Mouse (Mus musculus) MEL (cell line): ENCODE data around the gene P3h3. TPM values are rescaled to one million over a fixed set of nuclear protein-coding genes. Genes with fewer than 3 reads are reported as not detected.
"Not testable (repeated sequence)": the region's sequence is repeated elsewhere in the genome, so short reads cannot be mapped to it uniquely, and the experiment has no call there.

Experiments used
- DNase-seq: peaks from one replicate; pipeline ENCODE4 v3.0.0; 2011; ENCODE audit warnings: low read depth, low spot score
- H3K27ac ChIP-seq: 2 replicates; pipeline ENCODE4 v1.5.1; 2012; ENCODE audit warnings: low read depth, mild to moderate bottlenecking, control low read depth, low read length, moderate library complexity; ENCODE audit not compliant: control insufficient read depth
- H3K27me3 ChIP-seq, 2 experiments: fragments of 150-350 bp in 1 of 2; sonication (generic) in 1 of 2; 2 replicates each; pipeline ENCODE4 v1.6.1; 2012; ENCODE audit warnings: low read length in 2 of 2, mild to moderate bottlenecking in 2 of 2, improper control_type of control experiment in 1 of 2, moderate library complexity in 1 of 2; ENCODE audit not compliant: insufficient read depth in 2 of 2, control insufficient read depth in 1 of 2
- H3K36me3 ChIP-seq, 2 experiments: 2 replicates each; pipeline ENCODE4 v1.6.1; 2012 to 2014; ENCODE audit warnings: low read length in 2 of 2, improper control_type of control experiment in 1 of 2, inconsistent platforms in 1 of 2, mild to moderate bottlenecking in 1 of 2; ENCODE audit not compliant: insufficient read depth in 2 of 2, control insufficient read depth in 1 of 2
- H3K4me1 ChIP-seq, 2 experiments: fragments of 150-350 bp in 1 of 2; sonication (generic) in 1 of 2; 2 replicates each; pipeline ENCODE4 v1.6.1; 2012; ENCODE audit warnings: low read length in 2 of 2, improper control_type of control experiment in 1 of 2, mild to moderate bottlenecking in 1 of 2; ENCODE audit not compliant: insufficient read depth in 2 of 2, control insufficient read depth in 1 of 2
- H3K4me3 ChIP-seq, 2 experiments: fragments of 150-350 bp in 1 of 2; sonication (generic) in 1 of 2; 2 replicates each; pipeline ENCODE4 v1.5.1; 2012; ENCODE audit warnings: low read depth in 2 of 2, low read length in 2 of 2, mild to moderate bottlenecking in 2 of 2, moderate library complexity in 2 of 2, control low read depth in 1 of 2, improper control_type of control experiment in 1 of 2; ENCODE audit not compliant: control insufficient read depth in 1 of 2, insufficient read depth in 1 of 2
- H3K79me2 ChIP-seq: 2 replicates; pipeline ENCODE4 v1.6.1; 2012; ENCODE audit warnings: mild to moderate bottlenecking, low read length, moderate library complexity; ENCODE audit not compliant: control insufficient read depth, poor library complexity, insufficient read depth
- H3K9ac ChIP-seq: 2 replicates; pipeline ENCODE4 v1.6.1; 2012; ENCODE audit warnings: low read depth, mild to moderate bottlenecking, control low read depth, low read length, moderate library complexity; ENCODE audit not compliant: control insufficient read depth, poor library complexity, severe bottlenecking
- H3K9me3 ChIP-seq: fragments of 150-350 bp; sonication (generic); replicated peaks from 2 replicates; pipeline ENCODE4 v1.6.1; 2012; ENCODE audit warnings: mild to moderate bottlenecking, low read length, improper control_type of control experiment, moderate library complexity; ENCODE audit not compliant: insufficient read depth
- BHLHE40 ChIP-seq: IDR thresholded peaks from 2 replicates; pipeline ENCODE4 v1.6.1; 2012; ENCODE audit warnings: low read depth, mild to moderate bottlenecking, inconsistent platforms, low read length, improper control_type of control experiment, borderline replicate concordance
- CTCF ChIP-seq, 3 experiments: IDR thresholded peaks in 2 of 3; conservative IDR thresholded peaks in 1 of 3; 2 replicates each; pipeline ENCODE4 v1.5.1; 2011 to 2012; ENCODE audit warnings: low read length in 3 of 3, low read depth in 2 of 3, mild to moderate bottlenecking in 2 of 3, improper control_type of control experiment in 1 of 3, inconsistent platforms in 1 of 3, mixed read lengths in 1 of 3, moderate library complexity in 1 of 3; ENCODE audit not compliant: control insufficient read depth in 1 of 3, insufficient read depth in 1 of 3, poor library complexity in 1 of 3, severe bottlenecking in 1 of 3
- E2F4 ChIP-seq: IDR thresholded peaks from 2 replicates; pipeline ENCODE4 v1.6.1; 2011; ENCODE audit warnings: low read depth, low read length, improper control_type of control experiment, borderline replicate concordance
- ETS1 ChIP-seq: IDR thresholded peaks from 2 replicates; pipeline ENCODE4 v1.6.1; 2012; ENCODE audit warnings: low read depth, mild to moderate bottlenecking, inconsistent platforms, low read length, improper control_type of control experiment, moderate library complexity
- GABPA ChIP-seq: IDR thresholded peaks from 2 replicates; pipeline ENCODE4 v1.6.1; 2012; ENCODE audit warnings: low read depth, mild to moderate bottlenecking, inconsistent platforms, low read length, improper control_type of control experiment, moderate library complexity
- HCFC1 ChIP-seq: IDR thresholded peaks from 2 replicates; pipeline ENCODE4 v1.6.1; 2012; ENCODE audit warnings: low read depth, mild to moderate bottlenecking, inconsistent platforms, low read length, improper control_type of control experiment, moderate library complexity
- JUND ChIP-seq: IDR thresholded peaks from 2 replicates; pipeline ENCODE4 v1.6.1; 2011; ENCODE audit warnings: low read depth, mild to moderate bottlenecking, improper control_type of control experiment, low read length
- KAT2A ChIP-seq: conservative IDR thresholded peaks from 2 replicates; pipeline ENCODE4 v1.6.1; 2012; ENCODE audit warnings: low read depth, low read length, improper control_type of control experiment, inconsistent platforms
- MAX ChIP-seq: IDR thresholded peaks from 2 replicates; pipeline ENCODE4 v1.6.1; 2011; ENCODE audit warnings: low read length, improper control_type of control experiment
- MAZ ChIP-seq: IDR thresholded peaks from 2 replicates; pipeline ENCODE4 v1.6.1; 2012; ENCODE audit warnings: low read depth, mild to moderate bottlenecking, inconsistent platforms, low read length, improper control_type of control experiment
- MEF2A ChIP-seq: IDR thresholded peaks from 2 replicates; pipeline ENCODE4 v1.6.1; 2014; ENCODE audit warnings: low read depth, mild to moderate bottlenecking, inconsistent platforms, low read length, improper control_type of control experiment; ENCODE audit not compliant: poor library complexity, insufficient replicate concordance, severe bottlenecking; ENCODE audit errors: extremely low read depth
- MXI1 ChIP-seq: IDR thresholded peaks from 2 replicates; pipeline ENCODE4 v1.6.1; 2011; ENCODE audit warnings: mild to moderate bottlenecking, low read depth, low read length, improper control_type of control experiment
- NELFE ChIP-seq: IDR thresholded peaks from 2 replicates; pipeline ENCODE4 v1.6.1; 2011; ENCODE audit warnings: low read depth, low read length, improper control_type of control experiment
- POLR2A ChIP-seq, 2 experiments: IDR thresholded peaks; 2 replicates each; pipeline ENCODE4 v1.6.1; 2011 to 2012; ENCODE audit warnings: low read length in 2 of 2, mild to moderate bottlenecking in 2 of 2, control low read depth in 1 of 2, improper control_type of control experiment in 1 of 2, low read depth in 1 of 2, moderate library complexity in 1 of 2; ENCODE audit not compliant: control insufficient read depth in 1 of 2, insufficient read depth in 1 of 2, poor library complexity in 1 of 2
- POLR2AphosphoS2 ChIP-seq: IDR thresholded peaks from 2 replicates; pipeline ENCODE4 v1.6.1; 2011; ENCODE audit warnings: low read length, improper control_type of control experiment
- SIN3A ChIP-seq: IDR thresholded peaks from 2 replicates; pipeline ENCODE4 v1.6.1; 2012; ENCODE audit warnings: low read length, improper control_type of control experiment, inconsistent platforms
- SMC3 ChIP-seq: IDR thresholded peaks from 2 replicates; pipeline ENCODE4 v1.6.1; 2011; ENCODE audit warnings: low read depth, low read length, improper control_type of control experiment
- USF1 ChIP-seq: IDR thresholded peaks from 2 replicates; pipeline ENCODE4 v1.6.1; 2014; ENCODE audit warnings: low read depth, mild to moderate bottlenecking, inconsistent platforms, low read length, improper control_type of control experiment, moderate library complexity
- USF2 ChIP-seq, 2 experiments: IDR thresholded peaks; 2 replicates each; pipeline ENCODE4 v1.6.1; 2011 to 2012; ENCODE audit warnings: improper control_type of control experiment in 2 of 2, low read length in 2 of 2, borderline replicate concordance in 1 of 2, inconsistent platforms in 1 of 2, low read depth in 1 of 2, mild to moderate bottlenecking in 1 of 2; ENCODE audit not compliant: insufficient read depth in 1 of 2
- ZKSCAN1 ChIP-seq: IDR thresholded peaks from 2 replicates; pipeline ENCODE4 v1.6.1; 2012; ENCODE audit warnings: low read depth, mild to moderate bottlenecking, inconsistent platforms, low read length, improper control_type of control experiment, moderate library complexity
- polyA plus RNA-seq, 2 experiments: library from polyadenylated mRNA; stranded (reverse) in 1 of 2; unstranded in 1 of 2; fragments of >175 nt in 1 of 2; fragments of >200 nt in 1 of 2; gene quantifications; 2 replicates each; pipeline versions ENCODE4 v1.2.1 to v1.2.4; 2012; ENCODE audit warnings: low replicate concordance in 2 of 2, low read depth in 1 of 2; ENCODE audit not compliant: insufficient read length in 2 of 2, insufficient read depth in 1 of 2, missing spikeins in 1 of 2
- total RNA-seq: library from RNA; depleted of rRNA; stranded (reverse); fragments of 300-350 nt; gene quantifications from 2 replicates; pipeline ENCODE4 v1.2.3, GENCODE M21; 2012

The P3h3 gene
- total and polyA plus RNA-seq, 3 experiments, result 0.23 to 2.1 TPM; not detected in 1

GRCm38 (mm10) chr6:124811403-124811665 is 46.2 kb downstream of the P3h3 start:
- no peak overlapping the region for H3K9ac ChIP-seq
- no peak overlapping the region for H3K4me3 ChIP-seq
- H3K27ac ChIP-seq, result no peak overlapping the region
- no peaks in the 10 kb centered on the region for H3K27me3 ChIP-seq
- no peak for TF ChIP-seq GABPA
- TF ChIP-seq USF1, result no peak
- no peak for TF ChIP-seq ZKSCAN1
- TF ChIP-seq MAX, result no peak
- TF ChIP-seq CTCF (IDR thresholded peaks at IDR 0.05 in 2 of 3, conservative IDR thresholded peaks at IDR 0.05 in 1 of 3; ENCODE audit: control insufficient read depth in 1 of 3, insufficient read depth in 1 of 3, low read depth in 2 of 3, low read length in 3 of 3, poor library complexity in 1 of 3, severe bottlenecking in 1 of 3), result no peak
- no peak for TF ChIP-seq MEF2A
- TF ChIP-seq ETS1, result no peak
- no peak for TF ChIP-seq E2F4
- TF ChIP-seq POLR2A (IDR thresholded peaks at IDR 0.05; ENCODE audit: control insufficient read depth in 1 of 2, insufficient read depth in 1 of 2, low read depth in 1 of 2, low read length in 2 of 2, poor library complexity in 1 of 2), result no peak
- no peak for TF ChIP-seq JUND
- TF ChIP-seq HCFC1, result no peak
- H3K36me3 ChIP-seq, result peaks cover 4 to 15% of the 10 kb centered on the region in 2 experiments
- peaks cover 0 to 33% of the 10 kb centered on the region in 2 experiments; a peak in 3 of 4 replicates for H3K4me1 ChIP-seq
- DNase-seq, result peak; percentile 22
- H3K9me3 ChIP-seq, result no peaks in the 10 kb centered on the region
- H3K79me2 ChIP-seq, result peaks cover 19% of the 10 kb centered on the region

DNA sequence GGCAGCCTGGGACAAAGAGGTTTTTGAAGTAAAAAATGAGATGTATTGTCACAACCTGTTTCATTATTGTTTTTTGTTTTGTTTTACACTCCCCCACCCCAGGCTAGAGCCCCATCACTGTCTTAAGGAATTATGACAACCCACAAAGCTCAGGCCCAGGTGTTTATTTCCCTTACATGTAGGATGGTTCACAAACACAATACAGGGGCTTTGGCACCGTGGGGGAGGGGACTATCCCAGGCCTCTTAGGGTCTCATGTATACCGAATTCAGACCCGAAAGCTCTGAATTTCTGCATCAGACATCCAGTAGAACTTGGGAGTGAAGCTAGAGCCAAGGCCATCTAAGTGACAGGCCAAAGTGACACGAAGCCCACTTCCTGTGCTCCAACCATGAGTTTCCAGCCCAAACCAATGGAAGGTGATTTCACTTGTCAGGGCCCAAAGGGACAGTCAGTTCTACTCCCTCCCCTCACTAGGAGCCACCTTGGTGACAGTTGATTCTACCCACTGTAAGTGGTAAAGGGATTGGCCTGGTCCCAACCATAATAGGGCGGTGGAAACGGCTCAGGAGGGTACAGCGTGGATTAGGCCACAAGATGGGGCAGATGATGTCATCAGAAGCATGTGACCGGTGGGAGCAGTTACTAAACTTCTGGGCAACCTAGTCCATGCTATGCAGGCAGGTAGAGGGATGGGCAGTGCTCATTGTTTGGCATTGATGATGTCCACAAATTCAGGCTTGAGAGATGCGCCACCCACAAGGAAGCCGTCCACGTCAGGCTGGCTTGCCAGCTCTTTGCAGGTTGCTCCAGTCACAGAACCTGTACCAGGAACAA is 46.8 kb downstream of the P3h3 start:
- H3K27me3 ChIP-seq, H3K9ac ChIP-seq, H3K9me3 ChIP-seq, H3K4me3 ChIP-seq, H3K27ac ChIP-seq: not testable (repeated sequence)
- Histone ChIP-seq H3K4me1 (peaks cover 0 to 34% of the 10 kb centered on the region in 2 experiments; a peak in 3 of 4 replicates), H3K36me3 (peaks cover 4 to 16% of the 10 kb centered on the region in 2 experiments), H3K79me2 (peaks cover 19% of the 10 kb centered on the region)
- DNase-seq, result peak; percentile 21

- Histone ChIP-seq H3K79me2 (peaks cover 19% of the 10 kb centered on the region), H3K4me1 (peaks cover 0 to 36% of the 10 kb centered on the region in 2 experiments; a peak in 3 of 4 replicates), H3K4me3 (peak overlapping the region; percentile 78 to 95), H3K27ac (peak overlapping the region; percentile 13; the same call in 1 of the 2 replicates)
- TF ChIP-seq ZKSCAN1 (no peak), USF1 (no peak), USF2 (IDR thresholded peaks at IDR 0.05; ENCODE audit: borderline replicate concordance in 1 of 2, insufficient read depth in 1 of 2, low read depth in 1 of 2, low read length in 2 of 2) (no peak), POLR2A (IDR thresholded peaks at IDR 0.05; ENCODE audit: control insufficient read depth in 1 of 2, insufficient read depth in 1 of 2, low read depth in 1 of 2, low read length in 2 of 2, poor library complexity in 1 of 2) (peak; percentile 22 to 45; a peak in 2 of 4 replicates), MXI1 (no peak), HCFC1 (no peak; the same call in 1 of the 2 replicates), SMC3 (no peak), KAT2A (no peak), MAZ (no peak), MEF2A (no peak), MAX (no peak), SIN3A (no peak), BHLHE40 (no peak), NELFE (no peak), POLR2AphosphoS2 (peak; percentile 34; the same call in 1 of the 2 replicates)
- TF ChIP-seq, all 39 proteins: peak for 2
- H3K27me3 ChIP-seq, result no peaks in the 10 kb centered on the region
- peak; percentile 69 for DNase-seq
- H3K9ac ChIP-seq, result peak overlapping the region; percentile 81
- no peaks in the 10 kb centered on the region for H3K9me3 ChIP-seq
- peaks cover 4 to 16% of the 10 kb centered on the region in 2 experiments for H3K36me3 ChIP-seq
Observed at GRCm38 (mm10) chr6:124809775-124810538, 47.6 kb downstream of the P3h3 start.
